Mouse (Mus musculus) T-helper 2 cell (primary cell): ENCODE measurements around the gene Zfp991.
"Not testable (repeated sequence)": the region's sequence is repeated elsewhere in the genome, so short reads cannot be mapped to it uniquely, and the experiment has no call there.

Experiments used
- in situ Hi-C: fragments of 300-600 bp; cut with MboI, MseI; formaldehyde crosslinking; loops from one replicate; pipeline ENCODE4 v1.15.1; 2025; ENCODE audit warnings: high pct_unique_total_duplicates

Zfp991 gene

GRCm38 (mm10) chr4:147181141-147181685 lies 49.4 kb downstream of the Zfp991 start:
- in situ Hi-C loops: loop anchor here (25.0 kb wide), 1 partner anchor 1744 kb away; no protein-coding TSS in a partner anchor

- in situ Hi-C loops: loop anchor here (25.0 kb wide), 1 partner anchor 1745 kb away; no protein-coding TSS in a partner anchor
Measured at GRCm38 (mm10) chr4:147181969-147182705, 50.3 kb downstream of the Zfp991 start.

GRCm38 (mm10) chr4:147186824-147187223 lies 55.0 kb downstream of the Zfp991 start:
- in situ Hi-C loops: loop anchor here (25.0 kb wide), 1 partner anchor 1750 kb away; no protein-coding TSS in a partner anchor

- in situ Hi-C loops: loop anchor here (25.0 kb wide), 1 partner anchor 1750 kb away; no protein-coding TSS in a partner anchor
Measured at GRCm38 (mm10) chr4:147187283-147187965, 55.6 kb downstream of the Zfp991 start.

GRCm38 (mm10) chr4:147195186-147195585 lies 63.3 kb downstream of the Zfp991 start:
- in situ Hi-C loops: loop anchor here (5.0 to 25.0 kb wide), 2 partner anchors 1348 to 1758 kb away; no protein-coding TSS in a partner anchor

GRCm38 (mm10) chr4:147197210-147197609 lies 65.4 kb downstream of the Zfp991 start:
- in situ Hi-C loops: loop anchor here (5.0 to 25.0 kb wide), 2 partner anchors 1350 to 1760 kb away; no protein-coding TSS in a partner anchor

GRCm38 (mm10) chr4:147199055-147199750 lies 67.4 kb downstream of the Zfp991 start:
- in situ Hi-C loops: loop anchor here (5.0 to 25.0 kb wide), 2 partner anchors 1352 to 1762 kb away; no protein-coding TSS in a partner anchor

- in situ Hi-C loops: not testable (repeated sequence)
Measured at GRCm38 (mm10) chr4:147201920-147202660, 70.3 kb downstream of the Zfp991 start.

GRCm38 (mm10) chr4:147212182-147212928 lies 80.5 kb downstream of the Zfp991 start:
- in situ Hi-C loops: not testable (repeated sequence)

- in situ Hi-C loops: not testable (repeated sequence)
Measured at GRCm38 (mm10) chr4:147214233-147214632, 82.4 kb downstream of the Zfp991 start.

GRCm38 (mm10) chr4:147217676-147218075 lies 85.8 kb downstream of the Zfp991 start:
- in situ Hi-C loops: not testable (repeated sequence)

GRCm38 (mm10) chr4:147219319-147220070 lies 87.7 kb downstream of the Zfp991 start:
- in situ Hi-C loops: not testable (repeated sequence)

- in situ Hi-C loops: not testable (repeated sequence)
Measured at GRCm38 (mm10) chr4:147220226-147220625, 88.4 kb downstream of the Zfp991 start.

- in situ Hi-C loops: not testable (repeated sequence)
Measured at GRCm38 (mm10) chr4:147222021-147222420, 90.2 kb downstream of the Zfp991 start.

GRCm38 (mm10) chr4:147223778-147224435 lies 92.1 kb downstream of the Zfp991 start:
- in situ Hi-C loops: not testable (repeated sequence)

GRCm38 (mm10) chr4:147225616-147226015 lies 93.8 kb downstream of the Zfp991 start:
- in situ Hi-C loops: loop anchor here (25.0 kb wide), 1 partner anchor 412 kb away; the partner anchor contains the start of gene Zfp979

GRCm38 (mm10) chr4:147230026-147230425 lies 98.2 kb downstream of the Zfp991 start:
- in situ Hi-C loops: loop anchor here (5.0 to 25.0 kb wide), 7 partner anchors 258 to 1713 kb away; partner anchors contain the start of genes Zfp979 and Zfp989
